Mouse (Mus musculus) kidney, adult 2 months (tissue): ENCODE results near the gene Nin. TPM values are rescaled to one million over a fixed set of nuclear protein-coding genes. Genes with fewer than 3 reads are reported as not detected.
A peak's percentile ranks its signal among the peaks of the same experiment; 100 is the strongest.

Experiments
- DNase-seq: peaks from one replicate; pipeline ENCODE4 v3.0.0; 2021
- H3K27ac ChIP-seq: fragments of 200-500 bp; 2 replicates; pipeline ENCODE4 v1.5.1; 2012; ENCODE audit warnings: low read depth, low read length, control low read depth, inconsistent platforms; ENCODE audit not compliant: insufficient read depth
- H3K27me3 ChIP-seq: fragments of 200-500 bp; replicated peaks from 2 replicates; pipeline ENCODE4 v1.6.1; 2012; ENCODE audit warnings: mild to moderate bottlenecking, moderate library complexity, low read length, inconsistent platforms; ENCODE audit not compliant: control insufficient read depth, insufficient read depth
- H3K36me3 ChIP-seq: fragments of 200-500 bp; 2 replicates; pipeline ENCODE4 v1.6.1; 2012; ENCODE audit warnings: mild to moderate bottlenecking, moderate library complexity, low read length, inconsistent platforms; ENCODE audit not compliant: control insufficient read depth, insufficient read depth
- H3K4me1 ChIP-seq: fragments of 200-500 bp; 2 replicates; pipeline ENCODE4 v1.6.1; 2011; ENCODE audit warnings: low read length; ENCODE audit not compliant: control insufficient read depth, insufficient read depth
- H3K4me3 ChIP-seq: fragments of 200-500 bp; 2 replicates; pipeline ENCODE4 v1.5.1; 2011; ENCODE audit warnings: mild to moderate bottlenecking, low read depth, low read length, control low read depth; ENCODE audit not compliant: insufficient read depth
- CTCF ChIP-seq: fragments of 200-500 bp; conservative IDR thresholded peaks from 2 replicates; pipeline ENCODE4 v1.5.1; 2011; ENCODE audit warnings: low read depth, mild to moderate bottlenecking, control low read depth, low read length, moderate library complexity, mixed read lengths; ENCODE audit not compliant: insufficient read depth, insufficient read length
- POLR2A ChIP-seq: fragments of 200-500 bp; IDR thresholded peaks from one replicate; pipeline ENCODE4 v1.6.1; 2011; ENCODE audit warnings: low read depth, low read length, control low read depth
- WGBS: fragments of 180-500 bp; shearing (Covaris S2); methylation state at CpG from one replicate; pipeline ENCODE4 v1.1.7; 2018; 5-methylcytosine and 5-hydroxymethylcytosine counted together
- polyA plus RNA-seq: library from polyadenylated mRNA; depleted of rRNA; stranded (reverse); fragments of >200 nt; gene quantifications from 2 replicates; pipeline ENCODE4 v1.2.3, GENCODE M21; 2012

The Nin gene
- polyA plus RNA-seq, 1 experiment = 4.9 TPM

GRCm38 (mm10) chr12:70117146-70117545 is 3.6 kb upstream of the Nin start:
- 77% methylated on average over 10 of the region's 10 CpGs for WGBS
- Histone ChIP-seq H3K4me1 (no peaks in the 10 kb centered on the region), H3K36me3 (no peaks in the 10 kb centered on the region), H3K27me3 (no peaks in the 10 kb centered on the region), H3K4me3 (no peak overlapping the region), H3K27ac (no peak overlapping the region)
- no peak for DNase-seq
- TF ChIP-seq CTCF = no peak
- no peak for TF ChIP-seq POLR2A

GRCm38 (mm10) chr12:70112090-70112383 is 1.5 kb downstream of the Nin start:
- H3K27ac ChIP-seq = no peak overlapping the region
- 7% methylated on average over 16 of the region's 16 CpGs for WGBS
- H3K4me1 ChIP-seq = peaks cover 8% of the 10 kb centered on the region; the same call in 1 of the 2 replicates
- no peak for TF ChIP-seq CTCF
- no peak for TF ChIP-seq POLR2A
- no peak for DNase-seq
- H3K36me3 ChIP-seq = no peaks in the 10 kb centered on the region
- H3K27me3 ChIP-seq = no peaks in the 10 kb centered on the region
- peak overlapping the region; percentile 86 for H3K4me3 ChIP-seq

GRCm38 (mm10) chr12:70111367-70112089 is 2.0 kb downstream of the Nin start:
- TF ChIP-seq CTCF = no peak
- no peak for TF ChIP-seq POLR2A
- H3K27ac ChIP-seq = peak overlapping the region; percentile 70
- WGBS = 1% methylated on average over 101 of the region's 101 CpGs

GRCm38 (mm10) chr12:70111117-70111366 is 2.5 kb downstream of the Nin start:
- peak; percentile 54 for DNase-seq
- under 1% methylated on average over 16 of the region's 16 CpGs for WGBS
- H3K4me1 ChIP-seq = peaks cover 8% of the 10 kb centered on the region; the same call in 1 of the 2 replicates
- TF ChIP-seq CTCF (no peak), POLR2A (no peak)
- peak overlapping the region; percentile 86 for H3K4me3 ChIP-seq
- no peaks in the 10 kb centered on the region for H3K36me3 ChIP-seq
- H3K27me3 ChIP-seq = no peaks in the 10 kb centered on the region
- no peak overlapping the region for H3K27ac ChIP-seq

More at GRCm38 (mm10) chr12:70111367-70112089, 2.0 kb downstream of the Nin start:
- DNase-seq = peak; percentile 80
- Histone ChIP-seq H3K4me3 (peak overlapping the region; percentile 86), H3K36me3 (no peaks in the 10 kb centered on the region), H3K27me3 (no peaks in the 10 kb centered on the region), H3K4me1 (peaks cover 8% of the 10 kb centered on the region; the same call in 1 of the 2 replicates)

GRCm38 (mm10) chr12:70110375-70111116 is 3.0 kb downstream of the Nin start:
- 9% methylated on average over 23 of the region's 23 CpGs for WGBS
- DNase-seq = no peak
- H3K4me1 ChIP-seq = peaks cover 8% of the 10 kb centered on the region; the same call in 1 of the 2 replicates

GRCm38 (mm10) chr12:70109921-70110320 is 3.6 kb downstream of the Nin start:
- Histone ChIP-seq H3K4me1 (peaks cover 8% of the 10 kb centered on the region; the same call in 1 of the 2 replicates), H3K4me3 (no peak overlapping the region), H3K27me3 (no peaks in the 10 kb centered on the region), H3K27ac (no peak overlapping the region), H3K36me3 (no peaks in the 10 kb centered on the region)
- peak; percentile 34 for DNase-seq
- TF ChIP-seq CTCF (no peak), POLR2A (no peak)
- 41% methylated on average over 6 of the region's 6 CpGs for WGBS

More at GRCm38 (mm10) chr12:70110375-70111116, 3.0 kb downstream of the Nin start:
- peak overlapping the region; percentile 86 for H3K4me3 ChIP-seq
- no peak overlapping the region for H3K27ac ChIP-seq
- no peak for TF ChIP-seq POLR2A
- TF ChIP-seq CTCF = no peak
- H3K36me3 ChIP-seq = no peaks in the 10 kb centered on the region
- no peaks in the 10 kb centered on the region for H3K27me3 ChIP-seq

- Histone ChIP-seq H3K4me3 (no peak overlapping the region), H3K36me3 (no peaks in the 10 kb centered on the region), H3K4me1 (peaks cover 8% of the 10 kb centered on the region; the same call in 1 of the 2 replicates), H3K27ac (no peak overlapping the region), H3K27me3 (no peaks in the 10 kb centered on the region)
- no peak for DNase-seq
- TF ChIP-seq POLR2A (no peak), CTCF (no peak)
- 76% methylated on average over 2 of the region's 2 CpGs for WGBS
Measured at GRCm38 (mm10) chr12:70108104-70108503, 5.4 kb downstream of the Nin start.
